Mouse (Mus musculus) bone marrow macrophage, adult 2 months (primary cell): ENCODE data around the gene Dhx15.

Experiments
- CTCF ChIP-seq: IDR thresholded peaks from 2 replicates; pipeline ENCODE4 v1.5.1; 2012; ENCODE audit warnings: low read depth, mild to moderate bottlenecking, low read length, moderate library complexity
- POLR2A ChIP-seq: IDR thresholded peaks from 2 replicates; pipeline ENCODE4 v1.6.1; 2012; ENCODE audit warnings: mild to moderate bottlenecking, low read depth, low read length, borderline replicate concordance

- no peak for TF ChIP-seq POLR2A
- TF ChIP-seq CTCF, result no peak
These were observed at the start of gene Dhx15 for GRCm38 (mm10) chr5:52190371-52191179.
